Mouse (Mus musculus) thymus, adult 2 months (tissue): ENCODE measurements around the gene Calhm3.

Experiments used
- CTCF ChIP-seq: fragments of 200-500 bp; IDR thresholded peaks from 2 replicates; pipeline ENCODE4 v1.5.1; 2012; ENCODE audit warnings: mild to moderate bottlenecking, control low read depth, low read length, moderate library complexity, borderline replicate concordance; ENCODE audit not compliant: control insufficient read depth, poor library complexity, insufficient read depth; ENCODE audit errors: extremely low read depth
- POLR2A ChIP-seq: fragments of 200-500 bp; IDR thresholded peaks from 2 replicates; pipeline ENCODE4 v1.6.1; 2012; ENCODE audit warnings: mild to moderate bottlenecking, low read length, control low read depth, moderate library complexity; ENCODE audit not compliant: control insufficient read depth, poor library complexity, insufficient read depth; ENCODE audit errors: extremely low read depth

- TF ChIP-seq CTCF: no peak
- TF ChIP-seq POLR2A: no peak
Observed at GRCm38 (mm10) chr19:47161669-47162068, 4.1 kb upstream of the Calhm3 start.
